Mouse (Mus musculus) heart, embryonic 12.5 days (tissue): ENCODE data around the gene Aifm3. TPM values are rescaled to one million over a fixed set of nuclear protein-coding genes. Genes with fewer than 3 reads are reported as not detected.
"Not testable (repeated sequence)": the region's sequence is repeated elsewhere in the genome, so short reads cannot be mapped to it uniquely, and the experiment has no call there.

ENCODE experiments used
- ATAC-seq: fragments of 200-750 bp; cut with Nextera tagmentation; 2 replicates; pipeline ENCODE4 v1.8.0; 2017; ENCODE audit warnings: moderate TSS enrichment, moderate library complexity; ENCODE audit not compliant: insufficient number of reproducible peaks, low FRiP score
- H3K27ac ChIP-seq: fragments of 300-500 bp; sonication (generic); 2 replicates; pipeline ENCODE4 v1.5.1; 2016; ENCODE audit warnings: mild to moderate bottlenecking, moderate library complexity; ENCODE audit not compliant: poor library complexity, severe bottlenecking
- H3K27me3 ChIP-seq: fragments of 300-500 bp; sonication (generic); replicated peaks from 2 replicates; pipeline ENCODE4 v1.6.1; 2016; ENCODE audit warnings: mild to moderate bottlenecking, moderate library complexity
- H3K36me3 ChIP-seq: fragments of 300-500 bp; sonication (generic); 2 replicates; pipeline ENCODE4 v1.6.1; 2016; ENCODE audit warnings: mild to moderate bottlenecking, moderate library complexity
- H3K4me1 ChIP-seq: fragments of 300-500 bp; sonication (generic); replicated peaks from 2 replicates; pipeline ENCODE4 v1.6.1; 2016; ENCODE audit warnings: mild to moderate bottlenecking
- H3K4me2 ChIP-seq: fragments of 300-500 bp; sonication (generic); 2 replicates; pipeline ENCODE4 v1.6.1; 2016; ENCODE audit warnings: mild to moderate bottlenecking, moderate library complexity
- H3K4me3 ChIP-seq: fragments of 300-500 bp; sonication (generic); 2 replicates; pipeline ENCODE4 v1.5.1; 2016; ENCODE audit warnings: mild to moderate bottlenecking
- H3K9ac ChIP-seq: fragments of 300-500 bp; sonication (generic); 2 replicates; pipeline ENCODE4 v1.6.1; 2016; ENCODE audit warnings: mild to moderate bottlenecking, moderate library complexity
- H3K9me3 ChIP-seq: fragments of 300-500 bp; sonication (generic); replicated peaks from 2 replicates; pipeline ENCODE4 v1.6.1; 2016; ENCODE audit warnings: mild to moderate bottlenecking, moderate library complexity
- WGBS: fragments of 180-500 bp; shearing (Covaris S2); methylation state at CpG from one replicate; pipeline ENCODE4 v1.1.7; 2016; 5-methylcytosine and 5-hydroxymethylcytosine counted together
- polyA plus RNA-seq: library from polyadenylated mRNA; unstranded; fragments of >200 nt; fragmentation: Nextera tagmentation; extraction: Ambion mirVana; gene quantifications from 2 replicates; pipeline ENCODE4 v1.2.1, GENCODE M21; 2016

Gene Aifm3
- polyA plus RNA-seq, 1 experiment from 2014 or later, result 0.82 TPM

GRCm38 (mm10) chr16:17507018-17507552, 17.7 kb downstream of the Aifm3 start:
- no peak for ATAC-seq
- peaks cover 11% of the 10 kb centered on the region for H3K36me3 ChIP-seq
- 79% methylated on average over 5 of the region's 5 CpGs for WGBS
- H3K9me3 ChIP-seq, result no peaks in the 10 kb centered on the region
- 0 out of 2 replicates have a peak overlapping the region, but pooled peaks have one; percentile 26 for H3K9ac ChIP-seq
- H3K4me3 ChIP-seq, result no peak overlapping the region
- H3K4me2 ChIP-seq, result no peak overlapping the region
- peaks cover 16% of the 10 kb centered on the region; the same call in 1 of the 2 replicates for H3K27me3 ChIP-seq
- H3K27ac ChIP-seq, result no peak overlapping the region
- H3K4me1 ChIP-seq, result peaks cover 22% of the 10 kb centered on the region

GRCm38 (mm10) chr16:17508031-17508430, 18.6 kb downstream of the Aifm3 start:
- H3K4me2 ChIP-seq, result peak overlapping the region; percentile 71
- ATAC-seq, H3K9me3 ChIP-seq: not testable (repeated sequence)
- peaks cover 16% of the 10 kb centered on the region; the same call in 1 of the 2 replicates for H3K27me3 ChIP-seq
- H3K36me3 ChIP-seq, result peaks cover 20% of the 10 kb centered on the region
- peak overlapping the region; percentile 85 for H3K27ac ChIP-seq
- H3K4me1 ChIP-seq, result peaks cover 14% of the 10 kb centered on the region
- WGBS, result 32% methylated on average over 3 of the region's 3 CpGs
- peak overlapping the region; percentile 81 for H3K9ac ChIP-seq
- peak overlapping the region; percentile 79 for H3K4me3 ChIP-seq

- peak within 1 kb of the TSS; percentile 71 for H3K4me2 ChIP-seq
- under 1% methylated on average over 50 of the region's 50 CpGs for WGBS
- peaks cover 10% of the 10 kb centered on the region; the same call in 1 of the 2 replicates for H3K27me3 ChIP-seq
- peak; percentile 94 for ATAC-seq
- peak within 1 kb of the TSS; percentile 81 for H3K9ac ChIP-seq
- no peaks in the 10 kb centered on the region for H3K9me3 ChIP-seq
- H3K4me3 ChIP-seq, result peak within 1 kb of the TSS; percentile 79
- H3K36me3 ChIP-seq, result peaks cover 27% of the 10 kb centered on the region
- H3K27ac ChIP-seq, result peak within 1 kb of the TSS; percentile 85
- H3K4me1 ChIP-seq, result peaks cover 14% of the 10 kb centered on the region
These were observed 19.3 kb downstream of the Aifm3 start, which contains the start of gene Lztr1 for GRCm38 (mm10) chr16:17508546-17509239. Gene Lztr1 (plus strand): TSS chr16:17508688.

- peak overlapping the region; percentile 71 for H3K4me2 ChIP-seq
- no peaks in the 10 kb centered on the region for H3K9me3 ChIP-seq
- peak; percentile 42 for ATAC-seq
- H3K36me3 ChIP-seq, result peaks cover 32% of the 10 kb centered on the region
- peaks cover 14% of the 10 kb centered on the region for H3K4me1 ChIP-seq
- peak overlapping the region; percentile 81 for H3K9ac ChIP-seq
- H3K27me3 ChIP-seq, result peaks cover 6% of the 10 kb centered on the region; the same call in 1 of the 2 replicates
- H3K27ac ChIP-seq, result peak overlapping the region; percentile 85
- peak overlapping the region; percentile 79 for H3K4me3 ChIP-seq
- WGBS, result 13% methylated on average over 9 of the region's 9 CpGs
These were observed 19.8 kb downstream of the Aifm3 start for GRCm38 (mm10) chr16:17509240-17509597.

- Histone ChIP-seq H3K9ac (0 out of 2 replicates have a peak overlapping the region, but pooled peaks have one; percentile 81), H3K36me3 (peaks cover 37% of the 10 kb centered on the region), H3K9me3 (no peaks in the 10 kb centered on the region), H3K27me3 (peaks cover 6% of the 10 kb centered on the region; the same call in 1 of the 2 replicates), H3K27ac (no peak overlapping the region), H3K4me1 (peaks cover 14% of the 10 kb centered on the region), H3K4me3 (no peak overlapping the region), H3K4me2 (peak overlapping the region; percentile 71; the same call in 1 of the 2 replicates)
- 96% methylated on average over 2 of the region's 2 CpGs for WGBS
- ATAC-seq, result no peak
These were observed 20.7 kb downstream of the Aifm3 start for GRCm38 (mm10) chr16:17510143-17510542.

- no peaks in the 10 kb centered on the region for H3K9me3 ChIP-seq
- H3K36me3 ChIP-seq, result peaks cover 42% of the 10 kb centered on the region
- no peak overlapping the region for H3K4me2 ChIP-seq
- no peak overlapping the region for H3K27ac ChIP-seq
- no peak overlapping the region for H3K4me3 ChIP-seq
- ATAC-seq, result no peak
- H3K4me1 ChIP-seq, result peaks cover 14% of the 10 kb centered on the region
- H3K27me3 ChIP-seq, result 0 out of 2 replicates have a peak, but pooled peaks cover 2% of the 10 kb centered on the region
- no peak overlapping the region for H3K9ac ChIP-seq
- 54% methylated on average over 2 of the region's 2 CpGs for WGBS
These were observed 21.3 kb downstream of the Aifm3 start for GRCm38 (mm10) chr16:17510686-17511085.

- Histone ChIP-seq H3K27me3 (no peaks in the 10 kb centered on the region), H3K36me3 (peaks cover 50% of the 10 kb centered on the region), H3K4me2 (no peak overlapping the region), H3K4me3 (no peak overlapping the region), H3K9ac (no peak overlapping the region), H3K4me1 (peaks cover 14% of the 10 kb centered on the region), H3K27ac (no peak overlapping the region), H3K9me3 (no peaks in the 10 kb centered on the region)
- 92% methylated on average over 4 of the region's 4 CpGs for WGBS
- ATAC-seq, result no peak
These were observed 22.0 kb downstream of the Aifm3 start for GRCm38 (mm10) chr16:17511431-17511830.

- no peaks in the 10 kb centered on the region for H3K4me1 ChIP-seq
- H3K9ac ChIP-seq, result no peak overlapping the region
- 86% methylated on average over 2 of the region's 2 CpGs for WGBS
- peaks cover 92% of the 10 kb centered on the region for H3K36me3 ChIP-seq
- H3K9me3 ChIP-seq, result no peaks in the 10 kb centered on the region
- no peak overlapping the region for H3K4me2 ChIP-seq
- no peaks in the 10 kb centered on the region for H3K27me3 ChIP-seq
- H3K4me3 ChIP-seq, result no peak overlapping the region
- no peak for ATAC-seq
- H3K27ac ChIP-seq, result no peak overlapping the region
These were observed 29.5 kb downstream of the Aifm3 start for GRCm38 (mm10) chr16:17518910-17519309.

GRCm38 (mm10) chr16:17524156-17524555, 34.7 kb downstream of the Aifm3 start:
- no peak for ATAC-seq
- Histone ChIP-seq H3K9ac (no peak overlapping the region), H3K27me3 (no peaks in the 10 kb centered on the region), H3K9me3 (no peaks in the 10 kb centered on the region), H3K4me3 (no peak overlapping the region), H3K36me3 (peaks cover 95% of the 10 kb centered on the region), H3K4me1 (no peaks in the 10 kb centered on the region), H3K4me2 (no peak overlapping the region), H3K27ac (no peak overlapping the region)
- 93% methylated on average over 11 of the region's 11 CpGs for WGBS

- Histone ChIP-seq H3K4me3 (no peak overlapping the region), H3K9ac (no peak overlapping the region), H3K9me3 (no peaks in the 10 kb centered on the region), H3K4me2 (no peak overlapping the region), H3K4me1 (peaks cover 10% of the 10 kb centered on the region), H3K27ac (no peak overlapping the region), H3K27me3 (no peaks in the 10 kb centered on the region), H3K36me3 (peaks cover 81% of the 10 kb centered on the region)
- 81% methylated on average over 3 of the region's 3 CpGs for WGBS
- ATAC-seq, result no peak
These were observed 36.1 kb downstream of the Aifm3 start for GRCm38 (mm10) chr16:17525524-17525923.

GRCm38 (mm10) chr16:17526223-17526622, 36.8 kb downstream of the Aifm3 start:
- no peak overlapping the region for H3K9ac ChIP-seq
- no peak overlapping the region for H3K4me2 ChIP-seq
- no peaks in the 10 kb centered on the region for H3K27me3 ChIP-seq
- WGBS, result 91% methylated on average over 6 of the region's 6 CpGs
- H3K4me3 ChIP-seq, result no peak overlapping the region
- no peak overlapping the region for H3K27ac ChIP-seq
- peaks cover 10% of the 10 kb centered on the region for H3K4me1 ChIP-seq
- ATAC-seq, result no peak
- no peaks in the 10 kb centered on the region for H3K9me3 ChIP-seq
- peaks cover 74% of the 10 kb centered on the region for H3K36me3 ChIP-seq
